Mouse (Mus musculus) ES-Bruce4 (cell line): Measurements from ENCODE around the gene Arsb. TPM values are rescaled to one million over a fixed set of nuclear protein-coding genes. Genes with fewer than 3 reads are reported as not detected.
"Not testable (repeated sequence)": the region's sequence is repeated elsewhere in the genome, so short reads cannot be mapped to it uniquely, and the experiment has no call there.

Experiments used
- H3K27ac ChIP-seq: 2 replicates; pipeline ENCODE4 v1.5.1; 2012; ENCODE audit warnings: low read length, inconsistent platforms; ENCODE audit not compliant: insufficient read depth
- H3K27me3 ChIP-seq: 2 replicates; pipeline ENCODE4 v1.6.1; 2012; ENCODE audit warnings: mild to moderate bottlenecking, low read length, inconsistent platforms; ENCODE audit not compliant: control insufficient read depth, poor library complexity, insufficient read depth, severe bottlenecking
- H3K36me3 ChIP-seq: 2 replicates; pipeline ENCODE4 v1.6.1; 2012; ENCODE audit warnings: inconsistent platforms, mild to moderate bottlenecking, low read length, moderate library complexity; ENCODE audit not compliant: control insufficient read depth, poor library complexity, insufficient read depth, severe bottlenecking
- H3K4me1 ChIP-seq: one replicate; pipeline ENCODE4 v1.8.1; 2011; ENCODE audit warnings: low read length; ENCODE audit not compliant: control insufficient read depth, insufficient read depth
- H3K4me3 ChIP-seq: 2 replicates; pipeline ENCODE4 v1.5.1; 2011; ENCODE audit warnings: low read depth, mild to moderate bottlenecking, low read length
- H3K9ac ChIP-seq: 2 replicates; pipeline ENCODE4 v1.6.1; 2012; ENCODE audit warnings: low read depth, mild to moderate bottlenecking, inconsistent platforms; ENCODE audit not compliant: poor library complexity, severe bottlenecking
- H3K9me3 ChIP-seq: replicated peaks from 2 replicates; pipeline ENCODE4 v1.6.1; 2012; ENCODE audit warnings: mild to moderate bottlenecking, low read length, inconsistent platforms; ENCODE audit not compliant: control insufficient read depth, poor library complexity, insufficient read depth, severe bottlenecking
- CTCF ChIP-seq: IDR thresholded peaks from one replicate; pipeline ENCODE4 v1.8.1; 2011; ENCODE audit warnings: low read depth, low read length
- EP300 ChIP-seq: IDR thresholded peaks from 2 replicates; pipeline ENCODE4 v1.6.1; 2011; ENCODE audit warnings: low read depth, low read length; ENCODE audit not compliant: insufficient read depth
- POLR2A ChIP-seq: IDR thresholded peaks from one replicate; pipeline ENCODE4 v1.8.1; 2011; ENCODE audit warnings: low read length; ENCODE audit not compliant: insufficient read depth
- polyA plus RNA-seq: library from polyadenylated mRNA; stranded (reverse); fragments of >200 nt; gene quantifications from 2 replicates; pipeline ENCODE4 v1.2.4, GENCODE M21; 2011; ENCODE audit warnings: low read depth; ENCODE audit not compliant: missing spikeins, insufficient read depth, insufficient read length

Gene Arsb
- polyA plus RNA-seq, 1 experiment: 1.7 TPM

DNA sequence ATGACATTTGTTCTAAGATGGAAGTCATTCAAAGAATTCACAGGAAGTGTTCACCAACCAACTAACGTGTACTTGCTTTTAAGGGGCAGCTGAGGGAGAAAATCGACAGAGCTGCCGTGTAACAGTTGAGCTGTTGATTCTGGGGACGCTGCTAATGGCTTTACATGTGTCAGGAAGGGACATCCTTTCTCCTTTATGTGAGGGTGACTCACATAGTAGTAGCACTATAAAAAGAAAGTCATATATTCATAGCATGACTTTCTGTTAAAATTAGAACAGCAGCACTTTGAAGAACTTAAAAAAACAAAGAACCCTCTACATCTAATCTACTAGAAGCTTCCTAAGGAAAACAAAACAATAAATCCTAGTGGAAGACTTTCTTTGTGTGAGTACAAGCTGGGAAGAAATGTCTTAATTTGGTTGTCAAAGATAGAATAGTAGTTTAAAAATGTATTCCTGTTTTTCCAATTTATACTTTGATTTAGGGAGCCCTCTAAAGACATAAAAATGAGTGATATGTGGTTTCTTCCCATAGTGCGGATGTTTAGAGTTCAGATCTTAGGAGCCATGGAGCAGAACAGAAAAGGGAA lies 25.7 kb downstream of the Arsb start:
- H3K36me3 ChIP-seq: no peaks in the 10 kb centered on the region
- TF ChIP-seq POLR2A (no peak), EP300 (no peak)
- H3K9ac ChIP-seq: no peak overlapping the region
- H3K9me3 ChIP-seq: no peaks in the 10 kb centered on the region
- H3K4me1 ChIP-seq: no peaks in the 10 kb centered on the region
- no peaks in the 10 kb centered on the region for H3K27me3 ChIP-seq
- no peak overlapping the region for H3K27ac ChIP-seq
- no peak overlapping the region for H3K4me3 ChIP-seq

DNA sequence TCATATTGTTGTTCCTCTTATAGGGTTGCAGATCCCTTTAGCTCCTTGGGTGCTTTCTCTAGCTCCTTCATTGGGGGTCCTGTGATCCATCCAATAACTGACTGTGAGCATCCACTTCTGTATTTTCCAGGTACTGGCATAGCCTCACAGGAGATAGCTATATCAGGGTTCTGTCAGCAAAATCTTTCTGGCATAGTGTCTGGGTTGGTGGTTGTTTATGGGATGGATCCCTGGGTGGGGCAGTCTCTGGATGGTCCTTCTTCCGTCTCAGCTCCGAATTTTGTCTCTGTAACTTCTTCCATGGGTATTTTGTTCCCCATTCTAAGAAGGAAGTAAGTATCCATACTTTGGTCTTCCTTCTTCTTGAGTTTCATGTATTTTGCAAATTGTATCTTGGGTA lies 38.9 kb downstream of the Arsb start:
- H3K27me3 ChIP-seq, H3K36me3 ChIP-seq, H3K9me3 ChIP-seq, H3K4me3 ChIP-seq, H3K9ac ChIP-seq, H3K27ac ChIP-seq, H3K4me1 ChIP-seq: not testable (repeated sequence)

DNA sequence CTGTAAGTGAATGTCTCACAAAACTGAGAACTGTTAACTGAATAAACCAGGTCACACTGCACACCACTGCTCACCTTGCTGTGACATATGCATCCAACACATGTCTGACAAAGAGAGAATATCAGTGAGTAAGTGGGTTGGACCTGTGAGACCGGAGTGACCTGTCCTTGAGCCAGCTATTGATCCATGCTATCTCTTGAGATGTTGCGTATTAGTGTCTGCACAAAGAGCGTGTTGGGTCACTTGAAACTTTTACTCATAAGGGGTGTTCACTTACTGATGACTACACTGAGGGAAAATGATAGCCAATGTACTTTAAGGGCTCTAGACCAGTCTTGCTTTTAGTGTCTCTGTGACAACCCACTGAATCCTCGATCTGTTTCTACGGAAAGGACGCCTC lies 42.7 kb downstream of the Arsb start:
- H3K4me1 ChIP-seq: no peaks in the 10 kb centered on the region
- no peak for TF ChIP-seq EP300
- no peak for TF ChIP-seq POLR2A
- TF ChIP-seq CTCF: no peak
- H3K9me3 ChIP-seq: no peaks in the 10 kb centered on the region
- H3K36me3 ChIP-seq: no peaks in the 10 kb centered on the region
- no peak overlapping the region for H3K9ac ChIP-seq
- H3K4me3 ChIP-seq: no peak overlapping the region
- no peak overlapping the region for H3K27ac ChIP-seq
- no peaks in the 10 kb centered on the region for H3K27me3 ChIP-seq

DNA sequence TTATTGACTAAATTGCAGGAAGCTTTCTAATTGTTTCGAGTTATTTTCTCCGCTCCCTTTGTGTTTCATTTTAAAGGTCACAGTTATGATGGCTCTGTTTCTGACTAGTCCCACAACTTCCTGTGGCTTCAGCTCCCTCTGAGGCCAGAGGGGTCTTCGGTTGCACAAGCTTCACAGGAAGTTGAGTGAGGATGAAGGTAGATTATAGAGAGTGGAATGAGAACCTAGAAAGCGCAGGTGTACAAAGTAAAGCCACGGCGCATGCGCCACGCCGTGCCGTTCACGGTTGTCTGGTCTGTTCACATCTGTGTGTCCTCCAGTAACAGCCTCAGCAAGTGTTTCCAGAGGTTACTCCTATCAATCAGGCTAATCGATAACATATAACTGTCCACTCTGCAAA lies 43.2 kb downstream of the Arsb start:
- Histone ChIP-seq H3K9ac (no peak overlapping the region), H3K27ac (no peak overlapping the region), H3K9me3 (no peaks in the 10 kb centered on the region), H3K4me3 (no peak overlapping the region), H3K4me1 (no peaks in the 10 kb centered on the region), H3K36me3 (no peaks in the 10 kb centered on the region), H3K27me3 (no peaks in the 10 kb centered on the region)
- TF ChIP-seq POLR2A (no peak), CTCF (no peak), EP300 (no peak)

DNA sequence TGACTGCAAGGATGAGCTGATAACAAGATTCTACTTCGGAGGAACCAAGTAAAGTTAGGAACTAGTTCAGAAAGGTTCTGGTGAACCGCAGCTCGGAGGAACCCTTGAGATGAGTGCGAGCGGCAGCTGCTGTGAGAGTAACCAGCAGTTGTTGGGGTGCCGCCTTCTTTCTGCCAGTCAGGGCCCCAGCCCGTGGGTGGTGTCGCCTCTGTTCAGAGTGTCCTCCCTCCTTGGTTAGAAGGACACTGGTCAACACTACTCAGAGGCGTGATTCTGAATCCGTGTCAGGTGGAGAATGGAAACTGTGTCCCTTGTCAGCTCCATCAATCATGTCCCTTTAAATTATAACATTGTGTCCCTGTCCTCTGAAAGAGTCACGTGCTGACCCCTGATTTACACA lies 43.7 kb downstream of the Arsb start:
- TF ChIP-seq POLR2A (no peak), CTCF (no peak), EP300 (no peak)
- H3K27me3 ChIP-seq: no peaks in the 10 kb centered on the region
- H3K27ac ChIP-seq: no peak overlapping the region
- no peaks in the 10 kb centered on the region for H3K4me1 ChIP-seq
- no peak overlapping the region for H3K4me3 ChIP-seq
- H3K9ac ChIP-seq: no peak overlapping the region
- no peaks in the 10 kb centered on the region for H3K9me3 ChIP-seq
- no peaks in the 10 kb centered on the region for H3K36me3 ChIP-seq

DNA sequence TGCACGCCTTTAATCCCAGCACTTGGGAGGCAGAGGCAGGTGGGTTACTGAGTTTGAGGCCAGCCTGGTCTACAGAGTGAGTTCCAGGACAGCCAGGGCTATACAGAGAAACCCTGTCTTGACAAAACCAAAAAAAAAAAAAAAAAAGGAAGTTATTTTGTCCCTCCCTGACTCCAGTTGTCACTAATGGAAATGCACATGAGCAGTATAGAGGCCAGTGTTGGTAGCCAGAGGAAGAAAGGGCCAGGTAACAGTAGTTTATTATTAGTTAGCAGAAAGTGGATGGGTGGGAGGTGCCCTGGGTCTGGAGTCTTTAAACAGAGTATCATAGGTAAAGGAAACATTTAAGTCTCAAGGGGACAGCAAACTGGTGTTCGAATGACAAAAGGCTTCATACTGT lies 44.7 kb downstream of the Arsb start:
- TF ChIP-seq CTCF (no peak), EP300 (no peak), POLR2A (no peak)
- Histone ChIP-seq H3K36me3 (no peaks in the 10 kb centered on the region), H3K4me1 (no peaks in the 10 kb centered on the region), H3K9ac (no peak overlapping the region), H3K27ac (no peak overlapping the region), H3K4me3 (no peak overlapping the region), H3K27me3 (no peaks in the 10 kb centered on the region), H3K9me3 (no peaks in the 10 kb centered on the region)
